Mouse (Mus musculus) limb, embryonic 14.5 days (tissue): Measurements from ENCODE around the gene Cgnl1. TPM values are rescaled to one million over a fixed set of nuclear protein-coding genes. Genes with fewer than 3 reads are reported as not detected.
A peak's percentile ranks its signal among the peaks of the same experiment; 100 is the strongest.

ENCODE experiments used
- ATAC-seq: fragments of 200-750 bp; cut with Nextera tagmentation; 2 replicates; pipeline ENCODE4 v1.8.0; 2017; ENCODE audit warnings: low read depth, moderate number of reproducible peaks, moderate TSS enrichment; ENCODE audit not compliant: low FRiP score
- DNase-seq: peaks from one replicate; pipeline ENCODE4 v3.0.0-alpha.2; 2015; ENCODE audit warnings: low spot score
- H3K27ac ChIP-seq: fragments of 300-500 bp; sonication (generic); replicated peaks from 2 replicates; pipeline ENCODE4 v1.5.1; 2014; ENCODE audit warnings: low read depth, mild to moderate bottlenecking, low read length, moderate library complexity, mixed read lengths
- H3K27me3 ChIP-seq: fragments of 300-500 bp; sonication (generic); 2 replicates; pipeline ENCODE4 v1.6.1; 2014; ENCODE audit warnings: low read length, mixed read lengths; ENCODE audit not compliant: control insufficient read depth, insufficient read depth
- H3K36me3 ChIP-seq: fragments of 300-500 bp; sonication (generic); 2 replicates; pipeline ENCODE4 v1.6.1; 2014; ENCODE audit warnings: mild to moderate bottlenecking, low read length, moderate library complexity, mixed read lengths; ENCODE audit not compliant: control insufficient read depth, insufficient read depth
- H3K4me1 ChIP-seq: fragments of 300-500 bp; sonication (generic); 2 replicates; pipeline ENCODE4 v1.6.1; 2014; ENCODE audit warnings: antibody characterized with exemption, low read length, mixed read lengths; ENCODE audit not compliant: control insufficient read depth, insufficient read depth
- H3K4me2 ChIP-seq: fragments of 300-500 bp; sonication (generic); replicated peaks from 2 replicates; pipeline ENCODE4 v1.6.1; 2014; ENCODE audit warnings: low read depth, mild to moderate bottlenecking, low read length, moderate library complexity; ENCODE audit not compliant: severe bottlenecking
- H3K4me3 ChIP-seq: fragments of 300-500 bp; sonication (generic); replicated peaks from 2 replicates; pipeline ENCODE4 v1.5.1; 2014; ENCODE audit warnings: low read length
- H3K9ac ChIP-seq: fragments of 300-500 bp; sonication (generic); 2 replicates; pipeline ENCODE4 v1.6.1; 2014; ENCODE audit warnings: mild to moderate bottlenecking, low read depth, low read length, moderate library complexity; ENCODE audit not compliant: severe bottlenecking
- H3K9me3 ChIP-seq: fragments of 300-500 bp; sonication (generic); 2 replicates; pipeline ENCODE4 v1.6.1; 2016; ENCODE audit warnings: low read length; ENCODE audit not compliant: control insufficient read depth
- POLR2A ChIP-seq: fragments of 200-500 bp; IDR thresholded peaks from 2 replicates; pipeline ENCODE4 v1.8.0; 2012; ENCODE audit warnings: inconsistent platforms, mild to moderate bottlenecking, moderate library complexity, borderline replicate concordance; ENCODE audit not compliant: insufficient read depth, insufficient read length; ENCODE audit errors: extremely low read depth
- WGBS: fragments of 180-500 bp; shearing (Covaris S2); extraction: QIAGEN DNeasy Blood & Tissue Kit; methylation state at CpG from one replicate; pipeline ENCODE4 v1.1.7; 2014; 5-methylcytosine and 5-hydroxymethylcytosine counted together
- polyA plus RNA-seq, 2 experiments: library from polyadenylated mRNA; depleted of rRNA in 1 of 2; stranded (reverse) in 1 of 2; unstranded in 1 of 2; fragments of >200 nt; fragmentation: Nextera tagmentation in 1 of 2; extraction: Ambion mirVana in 1 of 2; gene quantifications; 2 replicates each; pipeline versions ENCODE4 v1.2.1 to v1.2.3; 2012 to 2014

Cgnl1 gene
- polyA plus RNA-seq, 2 experiments: 12.8 to 14.3 TPM

DNA sequence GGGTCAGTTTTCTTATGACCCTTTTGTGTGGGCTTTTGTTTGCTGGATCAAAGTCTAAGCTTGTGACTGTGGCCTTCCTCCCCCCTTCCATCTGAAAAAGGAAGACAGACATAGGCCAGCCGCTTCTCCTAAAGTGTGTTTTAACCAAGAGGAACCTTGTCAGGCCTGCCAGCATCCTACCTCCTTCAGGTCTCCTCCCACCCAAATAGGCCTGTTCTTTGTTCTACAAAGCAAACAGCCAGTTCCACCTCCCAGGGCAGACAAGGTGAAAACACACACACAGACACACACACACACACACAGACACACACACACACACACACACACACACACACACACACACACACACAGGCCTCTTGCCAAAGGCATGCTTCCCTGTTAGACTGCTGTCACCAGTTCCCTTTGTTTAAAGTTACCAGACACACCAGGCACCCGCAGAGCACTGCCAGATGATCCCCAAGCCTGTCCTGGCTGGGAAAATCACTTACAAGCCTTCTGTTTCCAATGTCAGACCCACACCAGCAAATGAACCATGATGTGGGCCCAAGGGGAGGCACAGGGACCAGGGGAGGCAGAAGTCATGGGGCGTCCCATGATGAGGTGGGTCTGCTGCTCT, 95.5 kb downstream of the Cgnl1 start:
- Histone ChIP-seq H3K27ac (peak overlapping the region; percentile 28; the same call in 1 of the 2 replicates), H3K27me3 (no peaks in the 10 kb centered on the region), H3K36me3 (no peaks in the 10 kb centered on the region), H3K4me2 (no peak overlapping the region), H3K9ac (no peak overlapping the region), H3K9me3 (no peaks in the 10 kb centered on the region; the same call in 1 of the 2 replicates), H3K4me1 (peaks cover 15% of the 10 kb centered on the region), H3K4me3 (no peak overlapping the region)
- ATAC-seq: no peak
- WGBS: 62% methylated on average over 3 of the region's 3 CpGs
- DNase-seq: no peak
- no peak for TF ChIP-seq POLR2A

DNA sequence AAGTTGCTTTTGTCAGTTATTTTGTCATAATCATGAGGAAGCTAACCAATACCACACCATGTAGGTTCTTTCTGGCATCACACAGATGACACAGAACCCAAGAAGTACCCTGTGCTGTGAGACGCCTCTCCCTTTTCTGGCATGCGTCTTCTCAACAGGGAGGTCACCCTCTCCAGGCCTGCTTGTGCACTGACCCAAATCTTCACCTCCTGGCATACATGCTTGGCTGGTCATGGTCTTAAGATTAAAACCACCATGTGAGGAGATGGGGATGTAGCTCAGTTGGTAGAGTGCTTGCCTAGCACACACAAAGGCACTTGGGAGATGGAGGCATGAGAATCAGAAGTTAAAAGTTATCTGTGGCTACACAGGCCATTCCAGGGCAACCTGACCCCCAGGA, 96.2 kb downstream of the Cgnl1 start:
- Histone ChIP-seq H3K9me3 (no peaks in the 10 kb centered on the region; the same call in 1 of the 2 replicates), H3K4me3 (no peak overlapping the region), H3K4me2 (no peak overlapping the region), H3K27me3 (no peaks in the 10 kb centered on the region), H3K9ac (no peak overlapping the region), H3K27ac (0 out of 2 replicates have a peak overlapping the region, but pooled peaks have one; percentile 28), H3K36me3 (no peaks in the 10 kb centered on the region), H3K4me1 (peaks cover 12% of the 10 kb centered on the region)
- TF ChIP-seq POLR2A: no peak
- DNase-seq (no peak), ATAC-seq (no peak)
- 95% methylated on average over 2 of the region's 2 CpGs for WGBS

DNA sequence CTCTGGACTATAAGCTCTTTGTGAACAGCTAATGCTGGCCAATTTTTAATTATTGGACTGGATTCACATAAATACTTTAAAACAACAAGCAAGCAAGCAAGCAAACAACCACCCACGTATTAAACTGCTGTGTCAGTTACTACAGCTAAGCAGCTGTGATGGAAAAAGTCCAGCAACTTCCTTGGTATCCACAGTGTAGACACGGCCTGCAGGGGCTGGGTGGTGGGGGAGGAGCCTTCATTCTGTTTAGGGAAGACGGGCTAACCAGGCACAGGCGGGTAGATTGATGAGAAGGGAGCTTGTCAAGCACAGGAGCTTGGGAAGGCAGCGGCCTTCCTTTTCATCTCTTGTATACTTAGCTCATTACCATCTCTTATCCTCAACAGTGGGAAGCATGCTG, 96.9 kb downstream of the Cgnl1 start:
- Histone ChIP-seq H3K9me3 (no peaks in the 10 kb centered on the region; the same call in 1 of the 2 replicates), H3K4me3 (no peak overlapping the region), H3K36me3 (no peaks in the 10 kb centered on the region), H3K4me2 (no peak overlapping the region), H3K27me3 (no peaks in the 10 kb centered on the region), H3K9ac (no peak overlapping the region), H3K27ac (no peak overlapping the region), H3K4me1 (peaks cover 7% of the 10 kb centered on the region; the same call in 1 of the 2 replicates)
- DNase-seq (no peak), ATAC-seq (no peak)
- 34% methylated on average over 5 of the region's 5 CpGs for WGBS
- TF ChIP-seq POLR2A: no peak

DNA sequence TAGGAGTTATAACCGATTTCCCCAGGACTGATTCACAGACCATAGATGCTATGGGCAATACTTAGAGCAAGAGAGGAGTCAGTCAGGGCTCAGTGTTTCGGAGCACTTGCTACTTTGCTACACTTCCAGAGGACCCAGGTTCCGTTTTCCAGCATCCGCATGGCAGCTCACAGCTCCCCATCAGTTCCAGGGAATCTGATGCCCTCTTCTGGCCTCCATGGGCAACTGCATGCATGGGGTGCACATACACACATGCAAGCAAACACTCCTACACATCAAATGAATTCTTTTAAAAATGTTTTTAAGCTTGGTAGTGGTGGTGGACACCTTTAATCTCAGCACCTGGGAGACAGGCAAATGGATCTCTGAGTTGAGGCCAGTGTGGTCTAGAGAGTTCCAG, 98.9 kb downstream of the Cgnl1 start:
- Histone ChIP-seq H3K4me1 (0 out of 2 replicates have a peak, but pooled peaks cover 3% of the 10 kb centered on the region), H3K9me3 (no peaks in the 10 kb centered on the region; the same call in 1 of the 2 replicates), H3K4me2 (no peak overlapping the region), H3K36me3 (no peaks in the 10 kb centered on the region), H3K27me3 (no peaks in the 10 kb centered on the region), H3K27ac (no peak overlapping the region), H3K4me3 (no peak overlapping the region), H3K9ac (no peak overlapping the region)
- ATAC-seq: no peak
- no peak for DNase-seq
- no peak for TF ChIP-seq POLR2A
- 90% methylated on average over 4 of the region's 4 CpGs for WGBS

DNA sequence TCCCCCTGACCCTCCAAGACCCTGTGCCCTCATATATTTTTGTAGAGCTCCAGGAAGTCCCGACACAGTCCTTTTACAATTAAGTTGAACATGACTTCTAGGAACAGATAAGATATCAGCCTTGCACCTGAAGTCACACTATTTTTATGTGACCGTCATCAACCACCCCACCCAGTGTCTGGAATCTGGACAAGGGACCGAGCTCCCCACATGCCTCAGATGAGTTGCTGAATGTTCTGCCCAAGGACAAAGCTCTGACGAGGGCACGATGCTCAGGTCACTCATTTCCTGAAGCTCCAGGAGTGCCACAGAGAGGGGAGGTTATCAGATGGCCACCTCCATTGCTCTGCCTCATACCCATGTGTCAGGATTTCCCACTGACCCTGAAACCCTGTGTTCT, 100.7 kb downstream of the Cgnl1 start:
- 0 out of 2 replicates have a peak, but pooled peaks cover 4% of the 10 kb centered on the region for H3K4me1 ChIP-seq
- no peak for DNase-seq
- no peak overlapping the region for H3K27ac ChIP-seq
- WGBS: 62% methylated on average over 5 of the region's 5 CpGs
- ATAC-seq: no peak
- TF ChIP-seq POLR2A: no peak
- no peaks in the 10 kb centered on the region for H3K36me3 ChIP-seq
- H3K27me3 ChIP-seq: no peaks in the 10 kb centered on the region
- no peak overlapping the region for H3K4me3 ChIP-seq
- no peak overlapping the region for H3K9ac ChIP-seq
- no peak overlapping the region for H3K4me2 ChIP-seq
- no peaks in the 10 kb centered on the region; the same call in 1 of the 2 replicates for H3K9me3 ChIP-seq

DNA sequence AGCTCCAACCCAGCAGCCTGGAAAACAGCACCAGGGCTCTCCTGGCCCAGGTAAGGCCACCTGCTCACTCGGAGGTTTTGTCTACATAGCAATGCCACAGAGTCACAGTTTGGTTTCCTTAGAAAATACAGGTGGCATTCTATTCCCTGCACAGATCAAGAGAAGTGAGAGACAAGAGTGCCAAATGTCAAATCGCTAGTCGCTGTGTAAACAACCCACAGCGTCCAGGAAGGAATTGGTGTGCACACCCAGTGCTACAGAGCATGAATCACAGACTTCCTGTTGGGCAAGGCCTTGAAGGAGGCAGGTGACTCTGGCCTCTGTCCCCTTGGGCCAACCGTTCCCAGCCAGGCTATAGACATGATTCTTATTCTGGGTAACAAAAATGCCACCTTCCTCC, 103.8 kb downstream of the Cgnl1 start:
- H3K4me3 ChIP-seq: no peak overlapping the region
- no peaks in the 10 kb centered on the region for H3K27me3 ChIP-seq
- ATAC-seq: no peak
- no peak overlapping the region for H3K4me2 ChIP-seq
- H3K9ac ChIP-seq: no peak overlapping the region
- H3K4me1 ChIP-seq: 0 out of 2 replicates have a peak, but pooled peaks cover 8% of the 10 kb centered on the region
- DNase-seq: no peak
- no peak overlapping the region for H3K27ac ChIP-seq
- no peak for TF ChIP-seq POLR2A
- no peaks in the 10 kb centered on the region; the same call in 1 of the 2 replicates for H3K9me3 ChIP-seq
- 58% methylated on average over 5 of the region's 5 CpGs for WGBS
- no peaks in the 10 kb centered on the region for H3K36me3 ChIP-seq
